Mouse (Mus musculus): ENCODE measurements at regions not wholly inside any gene's neighbourhood (a gene's known extent, or its start where the extent isn't known, plus 50 kb on each side); places are given as distances from the start of the nearest gene placed in this dataset.
A peak's percentile ranks its signal among the peaks of the same experiment; 100 is the strongest.

DNA sequence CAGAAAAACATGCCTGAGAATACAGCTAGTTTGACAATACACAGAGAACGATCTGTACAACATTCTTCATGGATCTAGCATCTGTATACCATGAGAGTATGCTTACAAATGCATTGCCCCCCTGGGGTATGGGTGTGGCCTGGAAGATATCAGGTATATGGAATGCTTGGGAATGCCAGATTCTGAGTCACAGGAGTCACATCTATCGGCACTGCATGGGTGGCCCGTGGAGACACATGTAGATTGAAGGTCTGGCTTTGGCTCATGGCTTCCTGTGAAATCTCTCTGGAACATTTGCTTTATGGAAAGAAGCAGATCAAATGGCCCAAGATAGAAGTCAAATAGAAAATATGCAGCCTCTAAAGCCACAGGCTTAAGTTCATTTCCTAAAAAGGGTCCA, 59.6 kb downstream of the Kcne4 start:
- DNase-seq = no peak

DNA sequence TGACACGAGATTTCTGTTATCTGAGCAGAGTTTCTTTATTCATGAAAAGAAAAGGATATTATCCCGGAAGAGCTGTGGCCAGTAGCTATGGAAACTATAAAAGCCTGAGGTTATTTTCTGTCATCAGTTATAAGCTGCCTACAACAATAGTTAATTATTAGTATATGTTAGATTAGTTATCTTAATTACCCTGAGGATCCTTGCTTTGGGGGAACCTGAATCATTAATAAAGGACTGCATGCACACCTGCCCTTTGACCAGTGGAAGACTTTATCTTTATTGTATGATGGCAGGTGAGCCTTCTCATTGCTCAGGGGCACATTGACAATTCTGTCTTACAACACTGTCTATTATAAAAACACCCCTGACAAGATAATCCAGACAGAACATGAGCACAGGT, 62.7 kb downstream of the Kcne4 start:
- no peak for DNase-seq

DNA sequence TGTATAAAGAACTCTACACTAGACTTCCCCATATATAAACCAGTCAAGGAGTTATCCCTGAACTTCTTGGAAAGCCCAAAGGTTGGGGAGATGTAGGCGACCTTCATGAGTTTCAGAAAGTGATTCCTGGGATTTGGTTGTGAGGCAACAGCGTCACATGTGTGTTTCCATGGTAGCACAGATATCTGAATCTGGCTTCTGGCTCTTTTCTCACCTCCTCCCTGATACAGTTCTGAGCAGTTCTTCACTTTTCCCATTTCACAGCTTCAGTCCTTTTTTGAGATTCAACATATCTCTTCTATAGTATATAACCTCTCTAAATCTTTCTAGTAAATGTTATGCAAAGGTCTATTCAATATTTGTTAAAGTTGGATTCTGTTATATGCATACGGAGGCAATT, 65.9 kb downstream of the Kcne4 start:
- DNase-seq = no peak

DNA sequence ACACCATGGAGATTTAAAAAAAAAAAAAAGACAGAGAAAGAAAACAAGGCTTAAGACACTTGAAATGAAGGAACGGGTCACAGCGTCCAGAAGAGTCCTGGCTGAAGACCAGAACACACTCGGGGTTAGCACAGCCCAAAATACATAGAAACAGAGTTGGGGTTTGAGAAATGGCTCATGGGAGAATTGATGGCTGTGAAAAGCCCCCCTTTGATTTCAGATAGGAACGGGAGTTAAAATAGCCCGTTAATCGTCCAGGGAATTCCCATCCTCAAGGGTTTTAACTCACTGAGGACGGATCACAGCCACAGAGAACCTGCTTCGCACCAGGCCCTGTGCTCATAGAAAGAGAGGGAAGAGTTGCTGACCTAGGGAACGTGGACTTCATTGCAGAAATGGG, 72.7 kb downstream of the Kcne4 start:
- DNase-seq = no peak

DNA sequence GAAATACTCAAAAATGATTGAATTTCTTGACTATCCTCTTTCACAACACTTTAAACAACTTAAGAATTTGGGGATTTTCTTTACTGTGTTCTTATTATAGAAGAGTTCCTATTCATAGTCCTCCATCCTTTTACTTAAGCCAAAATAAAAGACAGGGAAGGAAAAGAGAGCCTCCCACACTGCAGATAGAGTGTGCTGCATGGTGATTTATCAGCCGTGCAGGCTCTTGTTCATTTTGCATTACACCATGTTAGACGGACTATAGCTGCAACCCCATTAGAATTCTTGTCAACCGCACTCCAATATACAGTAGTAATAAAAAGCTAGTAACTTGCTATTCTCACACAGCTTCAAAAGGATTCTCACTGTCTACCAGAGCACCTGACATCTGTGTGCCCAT, 74.8 kb downstream of the Kcne4 start:
- no peak for DNase-seq

DNA sequence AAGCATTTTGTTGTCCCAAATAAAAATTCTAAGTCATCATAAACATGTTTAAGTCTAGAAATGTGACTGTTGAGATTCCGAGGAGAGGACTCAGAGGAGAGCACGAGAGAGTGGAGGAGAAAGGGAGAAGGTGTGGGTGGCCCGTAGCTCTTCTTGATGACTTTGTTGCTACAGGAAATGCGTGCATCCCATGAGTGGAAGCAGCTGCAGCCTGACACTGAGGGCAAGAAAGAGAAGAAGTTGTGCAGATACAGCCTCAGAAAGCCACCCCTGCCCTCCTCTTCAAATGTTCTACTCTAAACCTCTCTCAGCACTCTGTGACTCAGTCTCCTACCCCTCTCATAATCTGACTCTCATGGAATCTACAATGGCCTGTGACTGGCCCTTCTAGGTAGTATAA, 77.7 kb downstream of the Kcne4 start:
- no peak for DNase-seq

DNA sequence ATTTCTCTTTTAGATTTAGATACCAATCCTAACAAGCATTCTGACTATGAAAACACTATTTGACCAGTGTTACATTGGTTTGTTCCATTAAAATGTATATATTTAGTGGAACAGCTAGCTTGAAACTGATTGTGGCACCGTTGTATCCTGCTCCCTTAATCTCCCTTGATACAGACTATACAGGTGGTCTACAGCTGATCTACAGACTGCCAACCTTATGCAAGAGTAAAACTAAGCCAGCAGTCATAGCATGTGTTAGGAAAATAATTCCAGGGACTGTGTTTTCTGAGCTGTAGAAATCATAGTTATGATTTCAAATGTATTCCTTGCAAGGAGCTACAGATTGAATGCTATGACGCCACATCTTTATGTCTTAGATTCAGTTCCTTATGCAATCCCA, 78.6 kb downstream of the Kcne4 start:
- DNase-seq = no peak

DNA sequence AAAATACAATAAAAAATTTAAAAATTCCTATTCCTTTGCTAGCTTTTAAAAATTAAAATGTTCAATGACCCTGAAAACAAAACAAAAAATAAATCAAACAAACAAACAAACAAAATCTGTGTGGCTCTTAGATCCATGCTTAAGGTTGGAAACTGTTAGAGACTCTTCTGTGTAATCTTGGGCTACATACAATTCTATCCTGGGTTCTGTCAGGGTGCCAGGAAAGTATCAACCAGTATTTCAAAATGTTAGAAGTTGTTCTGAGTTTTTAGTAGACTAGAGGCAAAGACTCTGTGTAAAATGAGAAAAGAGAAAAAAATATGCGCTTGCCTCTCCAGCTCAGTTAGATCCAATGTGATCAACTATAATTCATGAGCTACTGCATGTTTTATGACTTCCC, 91.0 kb downstream of the Kcne4 start:
- DNase-seq = no peak

DNA sequence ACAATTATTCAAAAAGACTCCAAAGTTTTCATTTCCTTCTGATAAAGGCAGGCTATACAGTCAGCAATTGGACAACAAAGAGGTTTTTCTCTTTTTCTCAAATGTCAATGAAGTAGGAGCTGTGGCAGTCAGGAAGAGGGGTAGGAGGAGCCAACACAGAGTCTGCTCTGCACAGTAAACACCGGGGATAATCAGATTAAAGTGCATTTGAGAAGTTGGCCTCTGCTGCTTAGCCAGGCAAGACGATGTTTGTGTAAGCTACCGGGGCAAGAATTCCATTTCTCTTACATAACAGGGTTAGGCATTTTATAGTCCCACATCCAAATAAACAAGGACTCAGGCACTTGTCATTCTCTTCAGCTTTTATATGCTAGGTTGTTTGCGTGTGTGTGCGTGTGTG, 91.4 kb downstream of the Kcne4 start:
- no peak for DNase-seq

DNA sequence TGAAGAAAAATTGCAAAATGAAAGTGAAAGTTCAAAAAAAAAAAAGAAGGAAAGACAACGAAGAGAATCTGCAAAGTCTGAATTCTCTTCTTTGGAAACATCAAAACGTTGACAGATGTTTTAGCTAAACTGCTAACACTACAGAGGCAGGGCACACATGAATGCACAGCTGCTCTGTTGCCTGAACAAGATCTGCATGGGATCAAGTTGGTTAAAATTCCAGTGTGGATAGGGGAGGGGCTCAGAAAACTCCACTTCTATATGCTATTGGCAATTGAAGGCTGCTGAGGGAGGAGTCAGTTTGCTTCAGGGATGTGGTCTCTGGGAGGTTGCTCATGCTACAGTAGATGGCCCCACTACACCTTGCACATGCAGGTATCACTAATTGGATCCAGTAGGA, 97.2 kb downstream of the Kcne4 start:
- DNase-seq = no peak

DNA sequence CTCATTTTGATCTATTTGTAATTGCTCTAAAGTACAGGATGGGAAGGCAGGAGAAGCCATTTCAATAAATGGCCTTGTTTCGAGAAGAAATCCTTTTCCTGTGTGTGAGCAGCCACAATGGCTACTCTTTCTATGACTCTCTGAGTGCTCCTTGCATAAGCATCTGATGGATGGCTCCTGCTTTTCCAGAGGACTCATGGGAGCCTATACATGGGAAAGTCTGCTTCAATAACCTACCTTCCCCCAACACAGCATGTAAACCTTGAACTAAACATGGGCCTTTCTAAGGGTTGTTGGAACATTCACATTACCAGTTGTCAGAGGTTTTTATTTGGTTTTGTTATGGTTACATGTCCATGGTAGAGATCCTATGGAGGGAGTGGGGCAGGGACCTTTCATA, 103.3 kb downstream of the Kcne4 start:
- DNase-seq = no peak

DNA sequence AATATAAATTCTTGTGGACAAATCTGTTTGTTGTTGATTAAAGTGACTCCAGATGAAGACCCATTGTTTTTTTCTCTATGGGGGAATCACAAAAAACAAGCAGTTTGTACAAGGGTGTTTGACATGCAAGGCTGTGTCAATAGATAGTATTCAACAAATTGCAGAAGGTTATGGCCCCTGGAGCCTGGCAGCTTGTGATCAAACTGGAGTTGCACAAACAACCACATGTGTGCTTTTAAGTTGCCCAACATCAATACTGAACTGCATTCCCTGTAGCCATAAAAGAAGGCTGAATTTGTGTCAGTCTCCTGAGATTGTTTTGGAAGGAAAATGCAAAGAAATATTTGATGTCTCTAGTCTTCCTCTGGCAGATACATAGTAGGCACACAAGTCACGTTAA, 113.4 kb downstream of the Kcne4 start:
- no peak for DNase-seq

DNA sequence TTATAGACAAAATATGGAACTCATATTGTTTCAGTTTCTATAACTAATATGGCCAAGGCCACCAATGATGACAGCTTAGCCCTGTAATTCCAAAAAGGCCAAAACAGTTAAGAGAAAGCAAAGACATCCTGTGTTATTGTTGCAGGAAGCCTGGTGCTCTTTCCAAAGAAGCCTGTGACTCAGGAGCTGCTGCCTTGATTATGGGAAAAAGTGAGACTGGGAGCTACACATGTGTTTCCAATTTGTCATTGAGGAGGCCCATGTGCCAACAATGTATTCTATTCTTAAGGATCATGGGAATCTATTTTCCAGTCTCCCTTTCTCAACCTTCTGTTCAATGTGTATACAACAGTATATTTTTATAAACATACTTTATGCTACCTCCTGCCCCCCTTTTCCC, 123.3 kb downstream of the Kcne4 start:
- DNase-seq = no peak

DNA sequence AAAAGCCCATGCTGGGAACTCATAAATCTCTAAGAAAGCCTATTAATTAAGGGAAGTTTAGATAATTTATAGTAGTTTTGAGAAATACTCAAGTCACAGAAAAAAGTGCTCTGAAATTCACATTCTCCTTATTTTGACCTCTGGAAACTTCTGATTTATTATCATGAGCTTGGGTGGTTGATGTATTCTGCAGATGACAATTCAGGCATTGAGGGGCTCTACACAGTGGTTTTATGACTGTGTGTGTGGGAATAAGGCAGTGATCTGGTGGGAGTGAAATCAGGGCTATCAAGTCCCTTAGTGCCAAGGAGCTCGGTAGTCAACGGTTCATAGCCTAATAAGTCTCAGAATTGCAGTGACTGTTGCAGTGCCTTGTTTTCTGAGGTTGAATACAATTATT, 129.0 kb downstream of the Kcne4 start:
- DNase-seq = no peak

DNA sequence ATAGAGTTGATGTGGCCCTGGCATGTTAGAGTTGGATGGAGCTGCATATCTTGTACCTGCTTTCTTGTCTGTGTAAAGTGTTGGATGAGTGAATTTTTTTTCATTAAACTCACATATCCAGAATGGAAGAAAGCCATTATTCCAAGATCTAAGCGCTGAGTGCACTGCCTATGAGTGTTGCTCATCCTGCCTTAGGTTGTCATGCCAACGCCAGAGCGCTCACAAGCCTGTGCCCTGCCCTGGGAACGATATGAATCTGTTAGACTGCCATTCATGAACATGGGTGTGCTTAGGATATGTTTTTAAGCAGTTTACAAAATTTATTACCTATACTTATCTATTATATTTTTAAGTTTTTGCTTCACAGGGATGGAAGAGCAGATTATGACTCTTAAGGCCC, 163.5 kb downstream of the Kcne4 start:
- peak; percentile 8 for DNase-seq
